ENCODE assay signal across 10 mouse cellular contexts in the genomic region with DNA sequence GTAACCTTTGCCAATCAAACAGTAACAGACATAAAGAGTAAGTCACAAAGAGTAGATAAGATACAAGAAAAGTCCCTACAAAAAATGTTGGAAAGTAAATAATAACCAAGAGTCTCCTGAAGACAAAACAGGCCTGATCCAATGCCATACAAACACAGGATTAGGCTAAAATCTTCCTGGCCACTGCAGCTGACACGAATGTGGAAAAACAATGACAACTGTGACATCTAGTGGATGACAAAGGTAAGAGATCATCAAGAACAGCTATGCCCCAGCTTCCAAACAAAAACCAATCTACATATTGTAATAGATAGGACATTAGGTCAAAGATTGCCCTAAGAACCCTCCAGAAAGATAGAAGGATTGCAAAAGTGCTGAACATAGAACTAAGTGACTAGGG. TPM values are rescaled to one million over a fixed set of nuclear protein-coding genes. Genes with fewer than 3 reads are reported as not detected.
DNase-seq lines count a peak whose midpoint lies in the region; ATAC-seq lines count a peak whose summit lies in the region.
"Had no signal": no experiment of that assay in that cellular context is flagged by ENCODE, and none has a peak within 500 bp of the region (broad histone marks: within the 10 kb centered on the region; RNA-seq: fewer than 3 reads in every experiment).

No protein-coding gene starts in this region.

- H3K4me3 ChIP-seq in midbrain, embryonic 16.5 days (ENCODE audit: low read depth, low read length): no peak overlapping the region
- no peak overlapping the region for H3K4me3 ChIP-seq in midbrain, embryonic 10.5 days
- H3K4me3 ChIP-seq: limb, embryonic 15.5 days had no signal

- no peak overlapping the region for H3K4me2 ChIP-seq in midbrain, embryonic 16.5 days (ENCODE audit: low read length)
- H3K4me2 ChIP-seq: limb, embryonic 15.5 days had no signal

- H3K4me1 ChIP-seq in midbrain, embryonic 16.5 days (ENCODE audit: control insufficient read depth, insufficient read depth, low read length): no peaks in the 10 kb centered on the region
- no peaks in the 10 kb centered on the region for H3K4me1 ChIP-seq in midbrain, embryonic 10.5 days
- H3K4me1 ChIP-seq: limb, embryonic 15.5 days had no signal

- H3K36me3 ChIP-seq in midbrain, embryonic 16.5 days (ENCODE audit: control insufficient read depth, insufficient read depth, low read length): no peaks in the 10 kb centered on the region
- no peaks in the 10 kb centered on the region for H3K36me3 ChIP-seq in midbrain, embryonic 10.5 days
- H3K36me3 ChIP-seq: limb, embryonic 15.5 days had no signal

- DNase-seq in heart, postnatal 4 days: peak; percentile 13
- DNase-seq in heart, adult 11 months: no peak
- DNase-seq in midbrain, embryonic 10.5 days (ENCODE audit: low spot score): no peak
- DNase-seq in embryo, embryonic 11 days: peak; percentile 57
- DNase-seq in telencephalon, adult 2 months (ENCODE audit: low read depth, low spot score): peak; percentile 22
- DNase-seq in T-cell, adult 2 months (ENCODE audit: low spot score): no peak
- DNase-seq in right cerebral cortex, adult 18-20 months: no peak
- DNase-seq: cerebellum, adult 11-12 months had no signal

- 0% methylated on average over 1 of the region's 1 CpGs for WGBS in midbrain, embryonic 16.5 days
- WGBS in midbrain, embryonic 10.5 days: 0% methylated on average over 1 of the region's 1 CpGs

- ATAC-seq in midbrain, embryonic 16.5 days: peak; percentile 42; the same call in 1 of the 2 replicates

- H3K9me3 ChIP-seq in midbrain, embryonic 16.5 days (replicated peaks; ENCODE audit: control insufficient read depth, low read length, poor library complexity, severe bottlenecking): no peaks in the 10 kb centered on the region
- no peaks in the 10 kb centered on the region for H3K9me3 ChIP-seq in midbrain, embryonic 10.5 days (replicated peaks)
- H3K9me3 ChIP-seq: limb, embryonic 15.5 days had no signal

- H3K27ac ChIP-seq in midbrain, embryonic 16.5 days (ENCODE audit: low read length): no peak overlapping the region
- H3K27ac ChIP-seq in midbrain, embryonic 10.5 days (replicated peaks): no peak overlapping the region
- H3K27ac ChIP-seq: limb, embryonic 15.5 days had no signal

- H3K9ac ChIP-seq in midbrain, embryonic 16.5 days (ENCODE audit: low read depth, low read length): no peak overlapping the region
- H3K9ac ChIP-seq: limb, embryonic 15.5 days had no signal

- H3K27me3 ChIP-seq in midbrain, embryonic 16.5 days (ENCODE audit: control insufficient read depth, insufficient read depth, low read depth, low read length): no peaks in the 10 kb centered on the region
- H3K27me3 ChIP-seq in midbrain, embryonic 10.5 days (ENCODE audit: low read depth, poor library complexity, severe bottlenecking): no peaks in the 10 kb centered on the region
- H3K27me3 ChIP-seq: limb, embryonic 15.5 days had no signal

RNA-seq across cellular contexts. Expression of gene 6330403K07Rik, which starts 19.2 kb away (rescaled TPM):
- 1 to 10 TPM; 5.2 to 5.6 TPM for total RNA-seq in heart, postnatal 4 days (2021)
- polyA plus RNA-seq in midbrain, embryonic 16.5 days (2015; fragmentation: Nextera tagmentation; extraction: Ambion mirVana): 729 and 758 TPM in 2 replicates
- polyA plus RNA-seq in midbrain, embryonic 10.5 days (2016; fragmentation: Nextera tagmentation; extraction: Ambion mirVana): 137 and 226 TPM in 2 replicates

RNA-seq across cellular contexts. Expression of gene Derl2, which starts 32.9 kb away (rescaled TPM):
- 10 to 100 TPM; 22.2 to 24.9 TPM for total RNA-seq in heart, postnatal 4 days (2021)
- polyA plus RNA-seq in midbrain, embryonic 16.5 days (2015; fragmentation: Nextera tagmentation; extraction: Ambion mirVana): 38.1 and 39.6 TPM in 2 replicates
- 38.8 and 39.8 TPM in 2 replicates for polyA plus RNA-seq in midbrain, embryonic 10.5 days (2016; fragmentation: Nextera tagmentation; extraction: Ambion mirVana)

RNA-seq across cellular contexts. Expression of gene Mis12, which starts 33.1 kb away (rescaled TPM):
- total RNA-seq in heart, postnatal 4 days (2021): 10 to 100 TPM; 15.2 to 15.3 TPM
- polyA plus RNA-seq in midbrain, embryonic 16.5 days (2015; fragmentation: Nextera tagmentation; extraction: Ambion mirVana): 33.4 and 36.1 TPM in 2 replicates
- 65.3 and 67.8 TPM in 2 replicates for polyA plus RNA-seq in midbrain, embryonic 10.5 days (2016; fragmentation: Nextera tagmentation; extraction: Ambion mirVana)

RNA-seq across cellular contexts. Expression of gene Dhx33, which starts 48.3 kb away (rescaled TPM):
- total RNA-seq in heart, postnatal 4 days (2021): 10 to 100 TPM; 15.0 to 16.9 TPM
- polyA plus RNA-seq in midbrain, embryonic 16.5 days (2015; fragmentation: Nextera tagmentation; extraction: Ambion mirVana): 15.7 and 16.2 TPM in 2 replicates
- polyA plus RNA-seq in midbrain, embryonic 10.5 days (2016; fragmentation: Nextera tagmentation; extraction: Ambion mirVana): 19.9 and 20.7 TPM in 2 replicates

Comparison
In these comparisons a context has a peak if more than half of its experiments do, and no peak if none do; other contexts are left out.
1. DNase-seq: peak in heart, postnatal 4 days (single experiment), embryo, embryonic 11 days (single experiment) and telencephalon, adult 2 months (single experiment); none in heart, adult 11 months (single experiment), midbrain, embryonic 10.5 days (single experiment), T-cell, adult 2 months (single experiment) and right cerebral cortex, adult 18-20 months (single experiment).